Mouse (Mus musculus): ENCODE measurements around the gene Tceal5.

- no peak for TF ChIP-seq TAL1 (IDR thresholded peaks at IDR 0.05; ENCODE audit: low read length)
- peak; percentile 46; the same call in 1 of the 2 replicates for TF ChIP-seq GATA1 (IDR thresholded peaks at IDR 0.05; ENCODE audit: low read length)
Measured at GRCm38 (mm10) chrX:136170625-136171024, 33.1 kb downstream of the Tceal5 start.

Measured in erythroblast, embryonic 14.5 days (primary cell).